Mouse (Mus musculus) ES-Bruce4 (cell line): ENCODE measurements around the gene Ube2v1.

Experiments
- CTCF ChIP-seq: IDR thresholded peaks from one replicate; pipeline ENCODE4 v1.8.1; 2011; ENCODE audit warnings: low read depth, low read length
- EP300 ChIP-seq: IDR thresholded peaks from 2 replicates; pipeline ENCODE4 v1.6.1; 2011; ENCODE audit warnings: low read depth, low read length; ENCODE audit not compliant: insufficient read depth
- POLR2A ChIP-seq: IDR thresholded peaks from one replicate; pipeline ENCODE4 v1.8.1; 2011; ENCODE audit warnings: low read length; ENCODE audit not compliant: insufficient read depth

GRCm38 (mm10) chr2:167577186-167577785, 54.6 kb downstream of the Ube2v1 start:
- no peak for TF ChIP-seq CTCF
- TF ChIP-seq POLR2A, result no peak
- TF ChIP-seq EP300, result no peak
